Mouse (Mus musculus): ENCODE data around the gene C1s1. TPM values are rescaled to one million over a fixed set of nuclear protein-coding genes. Genes with fewer than 3 reads are reported as not detected.

C1s1 gene
- polyA plus RNA-seq, 1 experiment from 2014 or later: 16.9 TPM

- WGBS: 27% methylated on average over 6 of the region's 6 CpGs
- no peak for ATAC-seq (ENCODE audit: low FRiP score, low TSS enrichment)
- Histone ChIP-seq H3K4me2 (replicated peaks; ENCODE audit: low read depth) (no peak overlapping the region), H3K4me1 (replicated peaks; ENCODE audit: control insufficient read depth, insufficient read depth) (no peaks in the 10 kb centered on the region), H3K9ac (ENCODE audit: low read length) (no peak overlapping the region), H3K27ac (replicated peaks) (no peak overlapping the region), H3K27me3 (ENCODE audit: control insufficient read depth, insufficient read depth, low read length) (no peaks in the 10 kb centered on the region), H3K4me3 (ENCODE audit: low read depth, low read length) (no peak overlapping the region), H3K9me3 (ENCODE audit: control insufficient read depth, low read length) (no peaks in the 10 kb centered on the region), H3K36me3 (ENCODE audit: control insufficient read depth, insufficient read depth, low read length) (no peaks in the 10 kb centered on the region)
- peak; percentile 70 for DNase-seq (ENCODE audit: low spot score)
- no peak for TF ChIP-seq EP300 (optimal IDR thresholded peaks at IDR 0.05)
- peak; percentile 78 for TF ChIP-seq CTCF (IDR thresholded peaks at IDR 0.05; ENCODE audit: low read depth)
These were observed 60.6 kb downstream of the C1s1 start for GRCm38 (mm10) chr6:124481571-124481970.

Other genes starting within 250 kb of the C1s1 start
- gene Cd163, start 237.7 kb downstream of the C1s1 start, polyA plus RNA-seq (2015; fragmentation: Nextera tagmentation; extraction: Ambion mirVana): 1.4 and 1.6 TPM in 2 replicates
- gene Pex5, start 127.3 kb downstream of the C1s1 start, polyA plus RNA-seq (2015; fragmentation: Nextera tagmentation; extraction: Ambion mirVana): 18.6 and 19.9 TPM in 2 replicates
- 1.2 and 1.5 TPM in 2 replicates for gene Clstn3, start 77.6 kb downstream of the C1s1 start, polyA plus RNA-seq (2015; fragmentation: Nextera tagmentation; extraction: Ambion mirVana)
- 1.4 and 1.6 TPM in 2 replicates for gene C1rl, start 49.2 kb downstream of the C1s1 start, polyA plus RNA-seq (2015; fragmentation: Nextera tagmentation; extraction: Ambion mirVana)
- 15.0 and 15.1 TPM in 2 replicates for gene C1ra, start 30.0 kb downstream of the C1s1 start, polyA plus RNA-seq (2015; fragmentation: Nextera tagmentation; extraction: Ambion mirVana)
- not detected in 2 replicates for gene C1rb, start 27.9 kb upstream of the C1s1 start, polyA plus RNA-seq (2015; fragmentation: Nextera tagmentation; extraction: Ambion mirVana)
- gene C1s2, start 93.7 kb upstream of the C1s1 start, polyA plus RNA-seq (2015; fragmentation: Nextera tagmentation; extraction: Ambion mirVana): 0.05 TPM in 1 of 2 replicates, not detected in the other
- gene Lpcat3, start 120.7 kb upstream of the C1s1 start, polyA plus RNA-seq (2015; fragmentation: Nextera tagmentation; extraction: Ambion mirVana): 78.8 and 79.6 TPM in 2 replicates
- gene Emg1, start 169.8 kb upstream of the C1s1 start, polyA plus RNA-seq (2015; fragmentation: Nextera tagmentation; extraction: Ambion mirVana): 93.9 and 94.8 TPM in 2 replicates
- gene Phb2, start 170.0 kb upstream of the C1s1 start, polyA plus RNA-seq (2015; fragmentation: Nextera tagmentation; extraction: Ambion mirVana): 230 and 237 TPM in 2 replicates
- gene Ptpn6, start 196.4 kb upstream of the C1s1 start, polyA plus RNA-seq (2015; fragmentation: Nextera tagmentation; extraction: Ambion mirVana): 13.1 and 15.8 TPM in 2 replicates
- gene Grcc10, start 199.0 kb upstream of the C1s1 start, polyA plus RNA-seq (2015; fragmentation: Nextera tagmentation; extraction: Ambion mirVana): 292 and 310 TPM in 2 replicates
- gene Gm45234, start 213.7 kb upstream of the C1s1 start, polyA plus RNA-seq (2015; fragmentation: Nextera tagmentation; extraction: Ambion mirVana): not detected in 2 replicates
- gene Atn1, start 214.2 kb upstream of the C1s1 start, polyA plus RNA-seq (2015; fragmentation: Nextera tagmentation; extraction: Ambion mirVana): 6.6 and 6.9 TPM in 2 replicates
- 4.3 and 5.1 TPM in 2 replicates for gene Eno2, start 227.3 kb upstream of the C1s1 start, polyA plus RNA-seq (2015; fragmentation: Nextera tagmentation; extraction: Ambion mirVana)
- 0.19 and 0.28 TPM in 2 replicates for gene Lrrc23, start 237.4 kb upstream of the C1s1 start, polyA plus RNA-seq (2015; fragmentation: Nextera tagmentation; extraction: Ambion mirVana)